Mouse (Mus musculus) limb, embryonic 12.5 days (tissue): ENCODE results near the gene Trub2. TPM values are rescaled to one million over a fixed set of nuclear protein-coding genes. Genes with fewer than 3 reads are reported as not detected.
"Not testable (repeated sequence)": the region's sequence is repeated elsewhere in the genome, so short reads cannot be mapped to it uniquely, and the experiment has no call there.

ENCODE experiments used
- ATAC-seq: fragments of 200-750 bp; cut with Nextera tagmentation; 2 replicates; pipeline ENCODE4 v1.8.0; 2017; ENCODE audit warnings: low read depth, moderate TSS enrichment; ENCODE audit not compliant: insufficient number of reproducible peaks, insufficient read depth, low FRiP score, low TSS enrichment
- H3K27ac ChIP-seq: fragments of 300-500 bp; sonication (generic); 2 replicates; pipeline ENCODE4 v1.5.1; 2016; ENCODE audit warnings: mild to moderate bottlenecking, moderate library complexity
- H3K27me3 ChIP-seq: fragments of 300-500 bp; sonication (generic); 2 replicates; pipeline ENCODE4 v1.6.1; 2016; ENCODE audit warnings: mild to moderate bottlenecking, moderate library complexity
- H3K36me3 ChIP-seq: fragments of 300-500 bp; sonication (generic); 2 replicates; pipeline ENCODE4 v1.6.1; 2016; ENCODE audit warnings: mild to moderate bottlenecking, moderate library complexity
- H3K4me1 ChIP-seq: fragments of 300-500 bp; sonication (generic); replicated peaks from 2 replicates; pipeline ENCODE4 v1.6.1; 2016
- H3K4me2 ChIP-seq: fragments of 300-500 bp; sonication (generic); 2 replicates; pipeline ENCODE4 v1.6.1; 2016; ENCODE audit warnings: mild to moderate bottlenecking, moderate library complexity
- H3K4me3 ChIP-seq: fragments of 300-500 bp; sonication (generic); replicated peaks from 2 replicates; pipeline ENCODE4 v1.5.1; 2016; ENCODE audit warnings: mild to moderate bottlenecking
- H3K9ac ChIP-seq: fragments of 300-500 bp; sonication (generic); replicated peaks from 2 replicates; pipeline ENCODE4 v1.6.1; 2016; ENCODE audit warnings: mild to moderate bottlenecking, moderate library complexity
- H3K9me3 ChIP-seq: fragments of 300-500 bp; sonication (generic); 2 replicates; pipeline ENCODE4 v1.6.1; 2016; ENCODE audit warnings: mild to moderate bottlenecking, moderate library complexity
- WGBS: fragments of 180-500 bp; shearing (Covaris S2); methylation state at CpG from one replicate; pipeline ENCODE4 v1.1.7; 2016; 5-methylcytosine and 5-hydroxymethylcytosine counted together
- polyA plus RNA-seq: library from polyadenylated mRNA; unstranded; fragments of >200 nt; fragmentation: Nextera tagmentation; extraction: Ambion mirVana; gene quantifications from 2 replicates; pipeline ENCODE4 v1.2.1, GENCODE M21; 2016

Trub2 gene
- polyA plus RNA-seq, 1 experiment from 2014 or later = 57.5 TPM

- Histone ChIP-seq H3K4me1 (peaks cover 4% of the 10 kb centered on the region; the same call in 1 of the 2 replicates), H3K9me3 (no peaks in the 10 kb centered on the region), H3K4me2 (peak overlapping the region; percentile 33), H3K4me3 (no peak overlapping the region), H3K27me3 (no peaks in the 10 kb centered on the region), H3K36me3 (peaks cover 44% of the 10 kb centered on the region), H3K9ac (no peak overlapping the region), H3K27ac (no peak overlapping the region)
- 37% methylated on average over 8 of the region's 8 CpGs for WGBS
- ATAC-seq = peak; percentile 58; the same call in 1 of the 2 replicates
These were observed 29.3 kb upstream of the Trub2 start for GRCm38 (mm10) chr2:29817426-29818232.

- Histone ChIP-seq H3K4me1 (peaks cover 4% of the 10 kb centered on the region; the same call in 1 of the 2 replicates), H3K9me3 (no peaks in the 10 kb centered on the region), H3K27me3 (no peaks in the 10 kb centered on the region), H3K27ac (no peak overlapping the region), H3K4me2 (no peak overlapping the region), H3K4me3 (no peak overlapping the region), H3K9ac (0 out of 2 replicates have a peak overlapping the region, but pooled peaks have one; percentile 2), H3K36me3 (peaks cover 62% of the 10 kb centered on the region)
- WGBS = 83% methylated on average over 11 of the region's 11 CpGs
- ATAC-seq = no peak
These were observed 27.5 kb upstream of the Trub2 start for GRCm38 (mm10) chr2:29815678-29816371.

GRCm38 (mm10) chr2:29803400-29803831 is 15.1 kb upstream of the Trub2 start:
- Histone ChIP-seq H3K4me3 (peak overlapping the region; percentile 88), H3K4me2 (peak overlapping the region; percentile 89), H3K27me3 (peaks cover 6% of the 10 kb centered on the region; the same call in 1 of the 2 replicates), H3K9me3 (no peaks in the 10 kb centered on the region), H3K27ac (no peak overlapping the region), H3K9ac (peak overlapping the region; percentile 89), H3K4me1 (peaks cover 12% of the 10 kb centered on the region), H3K36me3 (peaks cover 42% of the 10 kb centered on the region)
- no peak for ATAC-seq
- 18% methylated on average over 6 of the region's 6 CpGs for WGBS

GRCm38 (mm10) chr2:29802827-29803201 is 14.5 kb upstream of the Trub2 start:
- H3K4me3 ChIP-seq = peak overlapping the region; percentile 88
- peak overlapping the region; percentile 89 for H3K9ac ChIP-seq
- under 1% methylated on average over 37 of the region's 39 CpGs for WGBS
- no peak; the same call in 1 of the 2 replicates for ATAC-seq
- H3K36me3 ChIP-seq = peaks cover 36% of the 10 kb centered on the region
- peaks cover 12% of the 10 kb centered on the region for H3K4me1 ChIP-seq
- H3K27me3 ChIP-seq = peaks cover 6% of the 10 kb centered on the region; the same call in 1 of the 2 replicates
- peak overlapping the region; percentile 73 for H3K27ac ChIP-seq
- H3K9me3 ChIP-seq = no peaks in the 10 kb centered on the region
- H3K4me2 ChIP-seq = peak overlapping the region; percentile 89

- peak within 1 kb of the TSS; percentile 89 for H3K4me2 ChIP-seq
- H3K9me3 ChIP-seq = no peaks in the 10 kb centered on the region
- WGBS = 6% methylated on average over 28 of the region's 28 CpGs
- peaks cover 6% of the 10 kb centered on the region; the same call in 1 of the 2 replicates for H3K27me3 ChIP-seq
- peaks cover 32% of the 10 kb centered on the region for H3K36me3 ChIP-seq
- H3K9ac ChIP-seq = peak within 1 kb of the TSS; percentile 89
- peak; percentile 99 for ATAC-seq
- H3K4me3 ChIP-seq = peak within 1 kb of the TSS; percentile 88
- peak within 1 kb of the TSS; percentile 73 for H3K27ac ChIP-seq
- peaks cover 12% of the 10 kb centered on the region for H3K4me1 ChIP-seq
These were observed 13.9 kb upstream of the Trub2 start, which contains the start of gene Slc27a4 for GRCm38 (mm10) chr2:29802075-29802826. TSS of gene Slc27a4 (plus strand) at chr2:29802634.

GRCm38 (mm10) chr2:29792772-29793487 is 4.6 kb upstream of the Trub2 start:
- WGBS = 93% methylated on average over 2 of the region's 2 CpGs
- ATAC-seq = no peak
- no peak overlapping the region for H3K4me2 ChIP-seq
- H3K4me3 ChIP-seq = no peak overlapping the region
- no peak overlapping the region for H3K27ac ChIP-seq
- peaks cover 7% of the 10 kb centered on the region for H3K4me1 ChIP-seq
- no peaks in the 10 kb centered on the region for H3K27me3 ChIP-seq
- no peaks in the 10 kb centered on the region for H3K9me3 ChIP-seq
- H3K9ac ChIP-seq = no peak overlapping the region
- peaks cover 61% of the 10 kb centered on the region for H3K36me3 ChIP-seq

GRCm38 (mm10) chr2:29787104-29787917 is 991 bp downstream of the Trub2 start, which contains the start of gene Coq4:
TSS of gene Coq4 (plus strand) at chr2:29787493.
- H3K4me2 ChIP-seq = peak within 1 kb of the TSS; percentile 83
- no peaks in the 10 kb centered on the region for H3K27me3 ChIP-seq
- peak within 1 kb of the TSS; percentile 36; the same call in 1 of the 2 replicates for H3K27ac ChIP-seq
- H3K4me1 ChIP-seq = peaks cover 15% of the 10 kb centered on the region
- peak; percentile 71; the same call in 1 of the 2 replicates for ATAC-seq
- peak within 1 kb of the TSS; percentile 75 for H3K9ac ChIP-seq
- H3K9me3 ChIP-seq = 0 out of 2 replicates have a peak, but pooled peaks cover under 1% of the 10 kb centered on the region
- H3K4me3 ChIP-seq = peak within 1 kb of the TSS; percentile 81
- WGBS = 2% methylated on average over 31 of the region's 31 CpGs
- H3K36me3 ChIP-seq = peaks cover 62% of the 10 kb centered on the region

GRCm38 (mm10) chr2:29784290-29784689 is 4.0 kb downstream of the Trub2 start:
- Histone ChIP-seq H3K36me3 (peaks cover 69% of the 10 kb centered on the region), H3K9ac (no peak overlapping the region), H3K4me3 (no peak overlapping the region), H3K9me3 (peaks cover 11% of the 10 kb centered on the region; the same call in 1 of the 2 replicates), H3K4me2 (no peak overlapping the region), H3K4me1 (peaks cover 15% of the 10 kb centered on the region), H3K27me3 (no peaks in the 10 kb centered on the region), H3K27ac (no peak overlapping the region)
- no peak for ATAC-seq
- WGBS = 87% methylated on average over 4 of the region's 4 CpGs

GRCm38 (mm10) chr2:29781256-29781655 is 7.0 kb downstream of the Trub2 start:
- H3K4me2 ChIP-seq, H3K4me1 ChIP-seq, ATAC-seq, H3K27me3 ChIP-seq, H3K4me3 ChIP-seq, H3K27ac ChIP-seq, H3K9ac ChIP-seq: not testable (repeated sequence)
- Histone ChIP-seq H3K9me3 (peaks cover 11% of the 10 kb centered on the region; the same call in 1 of the 2 replicates), H3K36me3 (peaks cover 97% of the 10 kb centered on the region)
- 97% methylated on average over 2 of the region's 2 CpGs for WGBS
